Mouse (Mus musculus) cerebellum, adult (tissue): Measurements from ENCODE around the gene Plxna1.

ENCODE experiments used
- ATAC-seq: cut with Nextera tagmentation; 2 replicates; pipeline ENCODE4 v1.9.2; 2017; ENCODE audit warnings: mild to moderate bottlenecking, moderate library complexity, mixed read lengths; ENCODE audit not compliant: insufficient number of reproducible peaks, low FRiP score, low TSS enrichment

The Plxna1 gene

DNA sequence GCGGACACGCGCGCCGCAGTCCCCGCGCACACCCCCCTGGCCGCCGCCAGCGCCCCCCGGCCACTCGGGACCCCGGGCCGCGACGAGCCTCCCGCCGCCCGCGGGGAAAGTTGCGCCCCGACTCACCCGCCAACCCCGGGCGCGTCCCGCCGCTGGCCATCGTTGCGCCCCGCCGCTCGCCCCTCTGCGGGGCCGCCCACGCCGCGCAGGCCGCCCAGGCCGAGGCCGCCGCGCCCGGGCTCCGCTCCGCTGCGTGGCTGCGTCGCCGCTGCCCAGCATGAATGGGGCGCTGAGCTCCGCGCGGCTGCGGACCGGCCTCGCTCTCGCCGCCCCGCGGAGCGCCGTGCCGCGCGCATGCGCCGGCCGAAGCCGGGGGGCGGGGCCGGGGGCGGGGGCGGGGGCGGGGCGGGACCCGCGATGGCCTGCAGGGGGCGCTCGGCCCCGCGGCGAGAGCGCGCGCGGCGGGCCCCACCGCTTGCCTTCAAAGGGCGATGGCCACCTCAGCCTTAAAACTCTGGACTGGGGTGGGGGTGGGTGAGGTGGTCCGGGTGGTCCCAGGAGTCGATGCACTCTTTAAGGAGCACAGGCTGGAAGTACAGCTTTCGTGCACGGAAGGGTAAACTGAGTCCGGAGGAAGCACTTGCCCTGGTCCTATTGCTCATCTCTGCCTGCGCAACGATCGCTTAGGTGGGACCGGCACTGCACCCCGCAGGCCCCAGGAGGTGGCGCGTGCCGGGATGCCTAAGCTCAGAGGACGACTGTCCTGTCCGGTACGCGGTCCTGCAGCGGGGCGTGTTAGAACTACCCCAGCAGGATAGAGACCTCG is at the start of gene Plxna1:
TSS of gene Plxna1 (minus strand) at position 340 of the 826 bp plus-strand sequence.
- ATAC-seq: peak; percentile 47

DNA sequence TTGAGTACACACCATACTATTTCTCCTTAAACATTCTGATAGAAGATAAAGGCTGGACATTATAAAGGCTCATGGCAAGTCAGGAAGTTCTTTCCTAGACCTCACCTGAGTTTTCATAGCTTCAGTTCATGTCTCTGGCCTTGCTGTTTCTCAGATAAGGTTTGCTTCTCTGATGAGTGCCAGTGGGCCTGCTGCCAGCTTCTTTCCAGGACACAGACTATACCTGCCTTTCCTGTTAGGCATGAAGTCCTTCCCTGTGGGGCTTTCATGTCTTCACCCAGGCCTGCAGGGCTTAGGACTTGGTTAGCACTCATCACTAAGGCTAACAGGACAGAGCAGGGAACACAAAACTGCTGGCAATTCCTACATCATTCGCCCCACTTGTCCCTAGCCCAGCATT is 46.6 kb upstream of the Plxna1 start:
- no peak for ATAC-seq

- no peak for ATAC-seq
Observed at GRCm38 (mm10) chr6:89408259-89408658, 45.8 kb upstream of the Plxna1 start.

DNA sequence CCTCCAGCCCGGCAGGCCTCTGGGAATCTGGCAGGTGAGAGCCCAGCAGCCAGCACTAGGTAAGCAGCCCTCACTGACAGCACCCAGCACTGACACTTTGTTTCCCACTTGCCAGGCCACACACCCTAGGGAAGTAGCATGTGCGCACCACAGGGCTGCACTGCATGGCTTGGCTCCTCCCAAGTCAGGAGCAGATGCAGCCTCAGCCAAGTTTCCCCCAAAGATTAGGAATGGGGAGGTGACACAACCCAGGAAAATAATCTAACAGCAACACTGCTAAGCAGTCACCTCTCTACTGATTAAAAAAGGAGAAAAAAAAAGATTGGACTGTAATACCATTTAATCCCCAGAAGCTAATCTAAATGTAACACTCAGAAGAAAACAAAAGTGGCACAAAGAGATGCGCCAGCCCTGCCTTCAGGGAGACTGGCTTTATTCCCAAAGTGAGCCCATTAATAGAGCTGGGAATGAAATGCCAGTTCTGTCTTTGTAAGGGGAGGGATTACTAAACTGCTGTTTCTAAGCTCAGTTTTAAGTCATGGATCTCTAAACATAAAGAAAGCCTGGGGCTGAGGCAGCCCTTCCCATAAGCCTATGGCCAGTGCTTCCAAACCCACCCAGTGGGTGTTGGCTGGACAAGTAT is 44.9 kb upstream of the Plxna1 start:
- ATAC-seq: peak; percentile 59; the same call in 1 of the 2 replicates

DNA sequence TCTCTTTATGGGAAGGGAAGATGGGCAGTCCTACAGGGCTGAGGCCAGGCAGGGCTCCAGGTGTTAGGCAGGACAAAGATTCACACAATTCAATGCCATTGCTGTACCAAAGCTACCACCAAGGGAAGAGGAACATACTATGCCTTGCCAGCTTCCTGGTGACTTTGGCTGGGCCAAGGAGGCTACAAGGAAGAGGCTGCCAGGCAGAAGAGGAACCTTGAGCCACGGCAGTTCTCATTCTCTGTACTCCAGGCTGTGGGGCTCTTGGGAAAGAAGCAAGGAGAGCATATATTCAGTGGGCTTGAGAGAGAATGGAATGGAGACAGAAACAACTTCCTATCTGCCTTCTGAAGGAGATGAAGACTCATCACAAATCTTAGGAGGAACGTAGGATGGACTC is 42.5 kb upstream of the Plxna1 start:
- ATAC-seq: no peak

DNA sequence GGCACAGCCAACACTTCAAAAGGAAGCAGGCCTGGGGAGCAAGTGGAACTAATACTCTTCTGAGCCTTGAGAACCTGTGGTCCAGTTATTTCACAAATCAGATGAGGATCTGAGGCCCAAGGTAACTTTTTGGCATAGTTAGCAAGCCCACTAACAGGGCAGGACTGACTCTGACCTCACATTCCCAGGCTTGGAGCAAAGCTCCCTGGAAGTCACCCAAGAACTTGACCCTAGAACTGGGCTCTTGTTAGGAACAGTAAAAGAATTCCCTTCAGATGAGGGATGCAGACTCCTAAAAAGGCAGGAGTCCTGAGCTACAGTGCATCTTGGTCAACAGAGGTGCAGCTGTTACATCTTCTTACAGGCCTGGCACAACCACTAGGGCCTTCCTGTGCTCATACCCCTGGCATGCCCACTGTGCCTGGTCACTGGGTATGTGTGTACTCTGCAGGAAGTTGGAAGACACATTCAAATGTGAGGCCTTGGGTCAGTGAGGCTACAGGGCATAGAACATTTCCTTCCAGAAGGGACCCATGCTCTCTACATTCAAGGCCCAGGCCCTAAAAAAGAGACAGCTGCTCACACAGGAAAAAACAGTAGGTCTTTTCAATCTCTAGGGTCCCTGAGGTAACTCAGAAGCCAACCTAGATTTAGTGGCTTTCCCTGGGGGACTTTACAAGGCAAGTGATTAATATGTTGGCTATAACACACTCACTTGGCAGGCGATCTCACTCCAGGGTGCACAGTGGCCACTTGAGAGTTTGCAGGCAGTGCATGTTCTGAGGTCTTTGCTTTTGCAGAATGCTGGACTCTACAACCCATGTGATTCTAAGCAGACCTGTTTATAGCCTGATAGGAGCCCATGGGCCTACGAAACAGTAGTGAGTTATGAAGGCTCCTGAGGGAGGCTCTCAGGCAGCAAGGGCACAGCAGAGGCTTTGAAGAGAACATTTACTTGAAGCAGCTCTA is 41.1 kb upstream of the Plxna1 start:
- no peak for ATAC-seq

- no peak for ATAC-seq
Observed at GRCm38 (mm10) chr6:89402406-89402805, 40.0 kb upstream of the Plxna1 start.

DNA sequence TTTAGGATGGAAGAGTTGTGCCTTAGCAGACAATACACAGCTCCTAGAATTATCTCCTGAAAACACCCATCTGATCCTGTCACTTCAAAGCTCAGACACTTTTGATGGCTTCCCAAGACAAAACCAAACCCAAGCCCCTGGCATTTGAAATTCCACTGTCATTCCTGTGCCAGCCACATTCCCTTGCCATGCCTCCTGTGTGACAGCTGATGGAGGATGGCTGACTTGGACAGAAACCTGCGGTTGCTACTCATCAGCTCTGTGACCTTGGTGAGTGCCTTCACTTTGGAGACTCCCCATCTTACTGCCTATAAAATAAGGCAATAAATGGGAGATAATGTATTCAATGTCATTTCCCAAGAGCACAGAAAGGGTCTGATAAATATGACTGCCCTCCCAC is 37.1 kb upstream of the Plxna1 start:
- no peak for ATAC-seq

- no peak for ATAC-seq
Observed at GRCm38 (mm10) chr6:89397919-89398318, 35.5 kb upstream of the Plxna1 start.

GRCm38 (mm10) chr6:89393820-89394219 is 31.4 kb upstream of the Plxna1 start:
- no peak for ATAC-seq

DNA sequence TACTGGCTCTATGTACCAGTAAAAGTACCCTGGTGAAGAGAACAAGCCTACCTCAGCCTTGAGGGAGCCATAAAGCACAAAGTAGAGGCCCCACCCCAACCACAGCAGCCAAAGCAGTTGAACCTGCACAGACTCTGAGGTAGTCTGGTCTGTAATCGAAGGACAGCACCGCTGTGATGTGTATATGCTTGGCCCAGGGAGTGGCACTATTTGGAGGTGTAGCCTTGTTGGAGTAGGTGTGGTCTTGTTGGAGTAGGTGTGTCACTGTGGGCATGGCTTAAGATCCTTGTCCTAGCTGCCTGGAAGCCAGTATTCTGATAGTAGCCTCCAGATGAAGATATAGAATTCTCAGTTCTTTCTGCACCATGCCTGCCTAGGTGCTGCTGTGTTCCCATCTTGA is 29.8 kb upstream of the Plxna1 start:
- no peak for ATAC-seq

DNA sequence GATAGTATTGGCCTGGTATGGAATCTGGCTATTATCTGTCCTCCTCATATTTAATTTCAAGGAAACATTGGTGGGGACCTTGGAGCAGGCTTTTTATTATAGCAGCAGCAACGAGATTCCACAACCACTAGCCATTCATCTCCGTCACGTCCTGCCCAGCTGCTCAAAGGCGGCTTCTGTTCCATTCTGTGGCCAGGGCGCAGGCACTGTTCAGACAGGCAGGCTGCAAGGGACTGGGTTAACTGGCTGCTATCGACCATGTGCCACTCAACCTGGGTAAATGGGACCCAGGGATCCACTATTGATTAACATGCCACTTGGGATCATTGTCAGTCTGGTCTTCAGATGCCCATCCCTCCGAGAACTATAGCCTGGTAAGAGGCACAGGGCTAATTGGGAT is 27.4 kb upstream of the Plxna1 start:
- ATAC-seq: no peak

DNA sequence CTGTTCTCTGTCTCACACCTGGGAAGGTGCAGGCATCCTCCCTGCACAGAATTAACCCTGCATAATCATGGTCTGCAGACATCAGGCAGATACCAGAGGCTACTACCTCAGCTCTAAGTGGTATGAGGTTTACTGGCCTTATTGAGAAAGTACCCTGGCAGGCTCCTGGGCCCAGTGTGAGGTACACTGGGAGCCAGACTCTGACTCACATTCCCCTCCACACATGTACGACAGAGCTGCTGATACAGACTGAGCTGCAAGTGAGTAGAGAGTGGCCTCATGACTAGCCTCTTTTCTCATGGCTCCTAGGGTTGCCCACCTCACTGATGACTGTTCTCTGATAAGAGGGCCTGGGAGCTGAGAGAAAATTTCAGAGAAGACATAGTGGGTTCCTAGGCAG is 24.5 kb upstream of the Plxna1 start:
- no peak for ATAC-seq

GRCm38 (mm10) chr6:89384699-89385098 is 22.3 kb upstream of the Plxna1 start:
- ATAC-seq: no peak

DNA sequence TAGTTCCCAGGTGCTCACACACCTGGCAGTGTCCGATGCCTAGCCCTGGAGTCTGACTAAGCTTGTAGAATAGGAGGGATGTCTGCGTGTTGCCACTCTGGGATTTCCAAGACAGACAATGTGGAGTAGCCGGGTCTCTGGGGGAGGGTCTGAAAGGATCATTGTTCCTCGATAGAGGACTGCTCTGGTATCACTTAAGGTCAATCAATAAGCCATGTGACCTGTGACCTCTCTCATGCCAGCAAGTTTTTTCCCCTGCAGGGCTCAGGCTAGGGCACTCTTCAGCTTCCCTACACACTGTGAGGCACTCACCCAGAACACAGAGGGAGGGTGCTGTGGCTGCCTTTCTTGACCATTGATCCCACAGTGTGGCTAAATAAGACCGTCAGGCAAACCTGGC is 19.4 kb upstream of the Plxna1 start:
- ATAC-seq: no peak

- no peak for ATAC-seq
Observed at GRCm38 (mm10) chr6:89381172-89381571, 18.8 kb upstream of the Plxna1 start.

DNA sequence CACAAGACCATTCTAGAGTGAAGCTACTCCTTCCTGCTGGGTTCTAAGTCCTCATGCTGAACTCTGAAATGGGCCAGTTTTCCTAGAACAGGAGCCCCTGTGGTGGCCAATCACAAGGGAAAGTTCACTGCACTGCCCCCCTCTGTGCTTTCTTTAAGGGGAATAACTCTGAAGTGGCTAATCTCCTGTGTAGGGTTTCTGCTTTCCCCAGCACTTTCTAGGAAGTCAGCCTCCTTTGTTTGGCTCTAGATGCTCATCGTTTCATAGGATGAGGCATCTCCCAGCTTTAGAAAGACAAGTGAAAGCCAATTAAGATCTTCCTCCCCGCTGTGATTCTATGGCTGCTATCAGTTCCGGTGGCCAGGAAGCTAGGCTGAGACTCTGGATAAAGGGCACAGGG is 18.3 kb upstream of the Plxna1 start:
- no peak for ATAC-seq

GRCm38 (mm10) chr6:89378264-89378663 is 15.8 kb upstream of the Plxna1 start:
- ATAC-seq: no peak

DNA sequence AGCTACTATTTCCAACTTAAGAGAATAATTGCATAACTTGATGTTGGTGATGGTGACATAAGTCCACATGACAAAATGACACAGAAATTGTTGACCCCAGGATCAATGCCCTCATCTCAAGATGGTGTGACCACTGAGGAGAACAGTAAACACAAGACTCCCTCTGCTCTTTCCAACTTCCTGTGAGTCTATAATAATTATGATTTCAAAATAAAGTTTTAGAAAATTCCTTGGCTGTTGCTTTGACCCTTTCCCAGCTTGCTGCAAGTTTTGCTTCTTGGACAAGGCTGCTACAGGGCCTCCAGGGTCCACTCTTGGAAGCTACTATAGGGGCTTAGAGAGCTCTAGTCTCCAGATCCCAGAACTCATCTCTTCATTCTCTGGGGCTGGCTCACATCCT is 6.4 kb upstream of the Plxna1 start:
- ATAC-seq: no peak

DNA sequence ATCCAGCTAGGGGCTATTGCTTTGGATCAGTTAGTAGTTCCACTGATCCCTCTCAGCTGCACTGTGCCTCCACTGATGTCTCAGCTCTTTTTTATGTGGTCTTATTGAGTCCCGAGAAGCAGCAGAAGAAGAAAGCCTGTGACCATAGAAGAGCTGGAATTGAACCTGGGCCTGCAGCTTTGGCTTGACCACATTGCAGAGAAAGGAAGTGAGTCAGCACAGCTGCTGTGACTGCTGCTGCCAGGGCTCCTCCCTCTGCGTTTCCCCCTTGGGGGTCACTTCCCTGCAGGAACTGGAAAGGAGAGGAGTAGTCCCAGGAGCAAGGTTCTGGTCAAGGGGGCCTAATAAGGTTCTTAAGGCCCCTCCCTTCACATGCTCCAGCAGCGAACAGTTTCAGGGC is 1.9 kb upstream of the Plxna1 start:
- no peak for ATAC-seq

GRCm38 (mm10) chr6:89363107-89363451 is 659 bp upstream of the Plxna1 start:
- ATAC-seq: no peak; the same call in 1 of the 2 replicates
